ENCODE assay signal across 9 mouse cellular contexts in genomic region chr11:95988533-95988932, GRCm38 (mm10). TPM values are rescaled to one million over a fixed set of nuclear protein-coding genes. Genes with fewer than 3 reads are reported as not detected.
DNase-seq lines count a peak whose midpoint lies in the region; ATAC-seq lines count a peak whose summit lies in the region.
"Had no signal": no experiment of that assay in that cellular context is flagged by ENCODE, and none has a peak within 500 bp of the region (broad histone marks: within the 10 kb centered on the region; RNA-seq: fewer than 3 reads in every experiment).

No protein-coding gene starts in this region.

- no peak overlapping the region for H3K9ac ChIP-seq in forebrain, embryonic 15.5 days (replicated peaks)
- no peak overlapping the region for H3K9ac ChIP-seq in hindbrain, embryonic 13.5 days
- no peak overlapping the region for H3K9ac ChIP-seq in limb, embryonic 13.5 days
- H3K9ac ChIP-seq in midbrain, embryonic 15.5 days: no peak overlapping the region

- no peaks in the 10 kb centered on the region for H3K36me3 ChIP-seq in forebrain, embryonic 15.5 days
- H3K36me3 ChIP-seq in hindbrain, embryonic 13.5 days: no peaks in the 10 kb centered on the region; the same call in 1 of the 2 replicates
- peaks cover 11% of the 10 kb centered on the region for H3K36me3 ChIP-seq in limb, embryonic 13.5 days
- H3K36me3 ChIP-seq in midbrain, embryonic 15.5 days (replicated peaks): no peaks in the 10 kb centered on the region

- peak overlapping the region; percentile 52 for H3K27ac ChIP-seq in forebrain, embryonic 15.5 days (replicated peaks)
- H3K27ac ChIP-seq in hindbrain, embryonic 13.5 days: peak overlapping the region; percentile 50
- peak overlapping the region; percentile 66; the same call in 1 of the 2 replicates for H3K27ac ChIP-seq in limb, embryonic 13.5 days
- peak overlapping the region; percentile 34; the same call in 1 of the 2 replicates for H3K27ac ChIP-seq in midbrain, embryonic 15.5 days

- peak; percentile 36; the same call in 1 of the 2 replicates for ATAC-seq in forebrain, embryonic 15.5 days (replicated peaks)
- ATAC-seq in hindbrain, embryonic 13.5 days (ENCODE audit: low FRiP score): no peak
- ATAC-seq in limb, embryonic 13.5 days (ENCODE audit: low FRiP score, low read depth): peak; percentile 25
- 0 out of 2 replicates have a peak, but pooled peaks have one; percentile 40 for ATAC-seq in midbrain, embryonic 15.5 days (replicated peaks)

- WGBS in forebrain, embryonic 15.5 days: 20% methylated on average over 9 of the region's 9 CpGs
- 49% methylated on average over 9 of the region's 9 CpGs for WGBS in hindbrain, embryonic 13.5 days
- WGBS in limb, embryonic 13.5 days: 46% methylated on average over 9 of the region's 9 CpGs
- WGBS in midbrain, embryonic 15.5 days: 41% methylated on average over 9 of the region's 9 CpGs

- H3K4me1 ChIP-seq in forebrain, embryonic 15.5 days: peaks cover 50% of the 10 kb centered on the region
- H3K4me1 ChIP-seq in hindbrain, embryonic 13.5 days (replicated peaks): peaks cover 59% of the 10 kb centered on the region
- H3K4me1 ChIP-seq in limb, embryonic 13.5 days: peaks cover 69% of the 10 kb centered on the region
- peaks cover 35% of the 10 kb centered on the region for H3K4me1 ChIP-seq in midbrain, embryonic 15.5 days

- no peak overlapping the region; the same call in 1 of the 2 replicates for H3K4me2 ChIP-seq in forebrain, embryonic 15.5 days (replicated peaks)
- no peak overlapping the region for H3K4me2 ChIP-seq in hindbrain, embryonic 13.5 days
- H3K4me2 ChIP-seq in limb, embryonic 13.5 days (replicated peaks): peak overlapping the region; percentile 84
- no peak overlapping the region for H3K4me2 ChIP-seq in midbrain, embryonic 15.5 days

- DNase-seq in spleen, postnatal 4 days (ENCODE audit: low spot score in 2 of 2): peak; percentile 63 to 73
- DNase-seq in spleen, adult 18-20 months: no peak
- no peak for DNase-seq in embryo, embryonic 10 days (ENCODE audit: low spot score)
- DNase-seq in left cerebral cortex, adult 8-10 months (ENCODE audit: low spot score in 2 of 2): no peak

- no peaks in the 10 kb centered on the region for H3K9me3 ChIP-seq in forebrain, embryonic 15.5 days
- H3K9me3 ChIP-seq in hindbrain, embryonic 13.5 days: no peaks in the 10 kb centered on the region
- no peaks in the 10 kb centered on the region for H3K9me3 ChIP-seq in limb, embryonic 13.5 days
- no peaks in the 10 kb centered on the region for H3K9me3 ChIP-seq in midbrain, embryonic 15.5 days

- H3K4me3 ChIP-seq in forebrain, embryonic 15.5 days: no peak overlapping the region
- no peak overlapping the region for H3K4me3 ChIP-seq in hindbrain, embryonic 13.5 days
- no peak overlapping the region for H3K4me3 ChIP-seq in limb, embryonic 13.5 days
- H3K4me3 ChIP-seq in midbrain, embryonic 15.5 days: no peak overlapping the region

- no peaks in the 10 kb centered on the region for H3K27me3 ChIP-seq in forebrain, embryonic 15.5 days
- H3K27me3 ChIP-seq in hindbrain, embryonic 13.5 days: no peaks in the 10 kb centered on the region
- H3K27me3 ChIP-seq in limb, embryonic 13.5 days: no peaks in the 10 kb centered on the region
- no peaks in the 10 kb centered on the region for H3K27me3 ChIP-seq in midbrain, embryonic 15.5 days (replicated peaks)

RNA-seq across cellular contexts. Expression of gene Igf2bp1, which starts 17.2 kb away (rescaled TPM):
- polyA plus RNA-seq in forebrain, embryonic 15.5 days (2015; fragmentation: Nextera tagmentation; extraction: Ambion mirVana): 22.0 and 27.1 TPM in 2 replicates
- 22.8 and 23.1 TPM in 2 replicates for polyA plus RNA-seq in hindbrain, embryonic 13.5 days (2015; fragmentation: Nextera tagmentation; extraction: Ambion mirVana)
- 83.4 and 85.7 TPM in 2 replicates for polyA plus RNA-seq in limb, embryonic 13.5 days (2015; fragmentation: Nextera tagmentation; extraction: Ambion mirVana)
- 14.6 and 15.7 TPM in 2 replicates for polyA plus RNA-seq in midbrain, embryonic 15.5 days (2015; fragmentation: Nextera tagmentation; extraction: Ambion mirVana)
- total RNA-seq in left cerebral cortex, adult 8-10 months (2022): under 1 TPM in 1 of 4 experiments, not detected in 3; 0.20 TPM
- total RNA-seq: hematopoietic stem cell, adult 5-6 weeks had no signal

RNA-seq across cellular contexts. Expression of gene Gip, which starts 35.8 kb away (rescaled TPM):
- polyA plus RNA-seq in forebrain, embryonic 15.5 days (2015; fragmentation: Nextera tagmentation; extraction: Ambion mirVana): not detected in 2 replicates
- not detected in 2 replicates for polyA plus RNA-seq in hindbrain, embryonic 13.5 days (2015; fragmentation: Nextera tagmentation; extraction: Ambion mirVana)
- not detected in 2 replicates for polyA plus RNA-seq in limb, embryonic 13.5 days (2015; fragmentation: Nextera tagmentation; extraction: Ambion mirVana)
- not detected in 2 replicates for polyA plus RNA-seq in midbrain, embryonic 15.5 days (2015; fragmentation: Nextera tagmentation; extraction: Ambion mirVana)
- not detected for total RNA-seq in left cerebral cortex, adult 8-10 months (2022)
- total RNA-seq: hematopoietic stem cell, adult 5-6 weeks had no signal

RNA-seq across cellular contexts. Expression of gene Snf8, which starts 46.2 kb away (rescaled TPM):
- polyA plus RNA-seq in forebrain, embryonic 15.5 days (2015; fragmentation: Nextera tagmentation; extraction: Ambion mirVana): 136 and 142 TPM in 2 replicates
- polyA plus RNA-seq in hindbrain, embryonic 13.5 days (2015; fragmentation: Nextera tagmentation; extraction: Ambion mirVana): 138 and 141 TPM in 2 replicates
- polyA plus RNA-seq in limb, embryonic 13.5 days (2015; fragmentation: Nextera tagmentation; extraction: Ambion mirVana): 95.0 and 98.4 TPM in 2 replicates
- polyA plus RNA-seq in midbrain, embryonic 15.5 days (2015; fragmentation: Nextera tagmentation; extraction: Ambion mirVana): 137 TPM in 2 replicates
- total RNA-seq in left cerebral cortex, adult 8-10 months (2022): 100 to 1,000 TPM in 3 of 4 experiments, 10 to 100 TPM in 1; 98.4 to 106 (median 103) TPM

Comparison
In these comparisons a context has a peak if more than half of its experiments do, and no peak if none do; other contexts are left out.
1. DNase-seq: peak in spleen, postnatal 4 days (2 of 2); none in spleen, adult 18-20 months (0 of 2), embryo, embryonic 10 days (single experiment) and left cerebral cortex, adult 8-10 months (0 of 2).
2. Peak in every context shown above with its lines, with median percentiles within 50 percentile points of each other: H3K27ac ChIP-seq.